Mouse (Mus musculus): ENCODE measurements around the gene Hsp90ab1.

GRCm38 (mm10) chr17:45594195-45594594 is 21.1 kb upstream of the Hsp90ab1 start:
- TF ChIP-seq CTCF (IDR thresholded peaks at IDR 0.05): no peak
- TF ChIP-seq POLR2A (IDR thresholded peaks at IDR 0.05; ENCODE audit: insufficient read depth, low read depth, low read length): no peak
